Mouse (Mus musculus) testis, adult 10 weeks (tissue): ENCODE measurements around the gene Fas. TPM values are rescaled to one million over a fixed set of nuclear protein-coding genes. Genes with fewer than 3 reads are reported as not detected.

Experiments used
- polyA plus RNA-seq: library from polyadenylated mRNA; stranded (reverse); fragments of 350-450 nt; fragmentation: Illumina TruSeq; extraction: RNeasy Lipid Tissue Mini Kit (QIAGEN cat#74804); gene quantifications from one replicate; pipeline ENCODE4 v1.2.3, GENCODE M21; 2014; ENCODE audit warnings: low read depth, low replicate concordance

Gene Fas
- polyA plus RNA-seq = 1.5 TPM

GRCm38 (mm10) chr19:34289948-34290789, at the start of gene Fas:
Fas (plus strand) TSS chr19:34290666.

GRCm38 (mm10) chr19:34254880-34255681, 35.4 kb upstream of the Fas start, which contains the start of gene Acta2:
Acta2 (minus strand) TSS chr19:34255590.

Other genes with a start within 250 kb of the Fas start
- gene Lipn, start 223.3 kb upstream of the Fas start, polyA plus RNA-seq = not detected
- not detected for gene Lipm, start 189.7 kb upstream of the Fas start, polyA plus RNA-seq
- gene Ankrd22, start 124.6 kb upstream of the Fas start, polyA plus RNA-seq = 5.0 TPM
- gene Stambpl1, start 98.4 kb upstream of the Fas start, polyA plus RNA-seq = 50.5 TPM
- gene Acta2, start 35.1 kb upstream of the Fas start, polyA plus RNA-seq = 10.7 TPM
- 0.20 TPM for gene Ch25h, start 184.5 kb downstream of the Fas start, polyA plus RNA-seq
- gene Lipa, start 236.8 kb downstream of the Fas start, polyA plus RNA-seq = 9.7 TPM